Mouse (Mus musculus) cerebellum, adult 2 months (tissue): Measurements from ENCODE around the gene Nucks1.

Experiments
- CTCF ChIP-seq: fragments of 200-500 bp; IDR thresholded peaks from 2 replicates; pipeline ENCODE4 v1.5.1; 2011; ENCODE audit warnings: low read depth, mild to moderate bottlenecking, control low read depth, low read length, moderate library complexity, borderline replicate concordance; ENCODE audit not compliant: insufficient read depth
- POLR2A ChIP-seq: fragments of 200-500 bp; IDR thresholded peaks from 2 replicates; pipeline ENCODE4 v1.6.1; 2011; ENCODE audit warnings: low read length, control low read depth, borderline replicate concordance; ENCODE audit not compliant: insufficient read depth

GRCm38 (mm10) chr1:131972498-131973334, 62.4 kb downstream of the Nucks1 start:
- TF ChIP-seq POLR2A (no peak), CTCF (no peak)
